Mouse (Mus musculus): ENCODE measurements around the gene Hbs1l. TPM values are rescaled to one million over a fixed set of nuclear protein-coding genes. Genes with fewer than 3 reads are reported as not detected.

Hbs1l gene
- polyA plus RNA-seq, 1 experiment from 2014 or later, result 88.3 TPM

GRCm38 (mm10) chr10:21267452-21267851, 28.3 kb upstream of the Hbs1l start:
- Histone ChIP-seq H3K4me1 (replicated peaks; ENCODE audit: control insufficient read depth, insufficient read depth, low read length) (no peaks in the 10 kb centered on the region), H3K36me3 (ENCODE audit: control insufficient read depth, insufficient read depth, low read length) (no peaks in the 10 kb centered on the region), H3K27ac (ENCODE audit: low read depth) (no peak overlapping the region), H3K27me3 (replicated peaks; ENCODE audit: control insufficient read depth, insufficient read depth, low read length) (no peaks in the 10 kb centered on the region), H3K9me3 (ENCODE audit: control insufficient read depth, low read length) (no peaks in the 10 kb centered on the region), H3K9ac (ENCODE audit: low read length) (no peak overlapping the region), H3K4me2 (ENCODE audit: low read length) (no peak overlapping the region), H3K4me3 (ENCODE audit: low read depth, low read length) (no peak overlapping the region)
- ATAC-seq (replicated peaks; ENCODE audit: low FRiP score, low TSS enrichment, low read depth) (no peak), DNase-seq (ENCODE audit: low spot score) (no peak)
- 83% methylated on average over 2 of the region's 2 CpGs for WGBS

- Histone ChIP-seq H3K9ac (ENCODE audit: low read length) (no peak overlapping the region), H3K9me3 (ENCODE audit: control insufficient read depth, low read length) (no peaks in the 10 kb centered on the region), H3K27ac (ENCODE audit: low read depth) (no peak overlapping the region), H3K4me1 (replicated peaks; ENCODE audit: control insufficient read depth, insufficient read depth, low read length) (no peaks in the 10 kb centered on the region), H3K4me2 (ENCODE audit: low read length) (no peak overlapping the region), H3K4me3 (ENCODE audit: low read depth, low read length) (no peak overlapping the region), H3K27me3 (replicated peaks; ENCODE audit: control insufficient read depth, insufficient read depth, low read length) (no peaks in the 10 kb centered on the region), H3K36me3 (ENCODE audit: control insufficient read depth, insufficient read depth, low read length) (no peaks in the 10 kb centered on the region)
- 71% methylated on average over 6 of the region's 6 CpGs for WGBS
- DNase-seq (ENCODE audit: low spot score), result no peak
- no peak for ATAC-seq (replicated peaks; ENCODE audit: low FRiP score, low TSS enrichment, low read depth)
These were observed 26.9 kb upstream of the Hbs1l start for GRCm38 (mm10) chr10:21268786-21269410.

GRCm38 (mm10) chr10:21269920-21270319, 25.9 kb upstream of the Hbs1l start:
- no peak overlapping the region for H3K9ac ChIP-seq (ENCODE audit: low read length)
- ATAC-seq (replicated peaks; ENCODE audit: low FRiP score, low TSS enrichment, low read depth), result no peak
- H3K4me1 ChIP-seq (replicated peaks; ENCODE audit: control insufficient read depth, insufficient read depth, low read length), result no peaks in the 10 kb centered on the region
- DNase-seq (ENCODE audit: low spot score), result no peak
- H3K4me2 ChIP-seq (ENCODE audit: low read length), result no peak overlapping the region
- WGBS, result 91% methylated on average over 2 of the region's 2 CpGs
- H3K36me3 ChIP-seq (ENCODE audit: control insufficient read depth, insufficient read depth, low read length), result no peaks in the 10 kb centered on the region
- H3K27ac ChIP-seq (ENCODE audit: low read depth), result no peak overlapping the region
- H3K4me3 ChIP-seq (ENCODE audit: low read depth, low read length), result no peak overlapping the region
- H3K27me3 ChIP-seq (replicated peaks; ENCODE audit: control insufficient read depth, insufficient read depth, low read length), result no peaks in the 10 kb centered on the region
- H3K9me3 ChIP-seq (ENCODE audit: control insufficient read depth, low read length), result no peaks in the 10 kb centered on the region

GRCm38 (mm10) chr10:21270905-21271304, 24.9 kb upstream of the Hbs1l start:
- Histone ChIP-seq H3K4me2 (ENCODE audit: low read length) (no peak overlapping the region), H3K27me3 (replicated peaks; ENCODE audit: control insufficient read depth, insufficient read depth, low read length) (no peaks in the 10 kb centered on the region), H3K4me1 (replicated peaks; ENCODE audit: control insufficient read depth, insufficient read depth, low read length) (no peaks in the 10 kb centered on the region), H3K9ac (ENCODE audit: low read length) (no peak overlapping the region), H3K4me3 (ENCODE audit: low read depth, low read length) (no peak overlapping the region), H3K27ac (ENCODE audit: low read depth) (no peak overlapping the region), H3K9me3 (ENCODE audit: control insufficient read depth, low read length) (no peaks in the 10 kb centered on the region), H3K36me3 (ENCODE audit: control insufficient read depth, insufficient read depth, low read length) (no peaks in the 10 kb centered on the region)
- DNase-seq (ENCODE audit: low spot score), result no peak
- WGBS, result 85% methylated on average over 5 of the region's 5 CpGs
- ATAC-seq (replicated peaks; ENCODE audit: low FRiP score, low TSS enrichment, low read depth), result no peak

GRCm38 (mm10) chr10:21271310-21271709, 24.5 kb upstream of the Hbs1l start:
- ATAC-seq (replicated peaks; ENCODE audit: low FRiP score, low TSS enrichment, low read depth), result no peak
- 93% methylated on average over 2 of the region's 2 CpGs for WGBS
- Histone ChIP-seq H3K27ac (ENCODE audit: low read depth) (no peak overlapping the region), H3K36me3 (ENCODE audit: control insufficient read depth, insufficient read depth, low read length) (no peaks in the 10 kb centered on the region), H3K9ac (ENCODE audit: low read length) (no peak overlapping the region), H3K4me2 (ENCODE audit: low read length) (no peak overlapping the region), H3K4me3 (ENCODE audit: low read depth, low read length) (no peak overlapping the region), H3K9me3 (ENCODE audit: control insufficient read depth, low read length) (no peaks in the 10 kb centered on the region), H3K27me3 (replicated peaks; ENCODE audit: control insufficient read depth, insufficient read depth, low read length) (no peaks in the 10 kb centered on the region), H3K4me1 (replicated peaks; ENCODE audit: control insufficient read depth, insufficient read depth, low read length) (no peaks in the 10 kb centered on the region)
- no peak for DNase-seq (ENCODE audit: low spot score)

- Histone ChIP-seq H3K9ac (ENCODE audit: low read length) (no peak overlapping the region), H3K27ac (ENCODE audit: low read depth) (no peak overlapping the region), H3K4me1 (replicated peaks; ENCODE audit: control insufficient read depth, insufficient read depth, low read length) (no peaks in the 10 kb centered on the region), H3K4me3 (ENCODE audit: low read depth, low read length) (no peak overlapping the region), H3K4me2 (ENCODE audit: low read length) (no peak overlapping the region), H3K9me3 (ENCODE audit: control insufficient read depth, low read length) (no peaks in the 10 kb centered on the region), H3K27me3 (replicated peaks; ENCODE audit: control insufficient read depth, insufficient read depth, low read length) (no peaks in the 10 kb centered on the region), H3K36me3 (ENCODE audit: control insufficient read depth, insufficient read depth, low read length) (no peaks in the 10 kb centered on the region)
- no peak for ATAC-seq (replicated peaks; ENCODE audit: low FRiP score, low TSS enrichment, low read depth)
- DNase-seq (ENCODE audit: low spot score), result no peak
- 72% methylated on average over 6 of the region's 6 CpGs for WGBS
These were observed 24.0 kb upstream of the Hbs1l start for GRCm38 (mm10) chr10:21271785-21272184.

- Histone ChIP-seq H3K27ac (ENCODE audit: low read depth) (no peak overlapping the region), H3K9me3 (ENCODE audit: control insufficient read depth, low read length) (no peaks in the 10 kb centered on the region), H3K4me2 (ENCODE audit: low read length) (no peak overlapping the region), H3K9ac (ENCODE audit: low read length) (no peak overlapping the region), H3K36me3 (ENCODE audit: control insufficient read depth, insufficient read depth, low read length) (no peaks in the 10 kb centered on the region), H3K4me1 (replicated peaks; ENCODE audit: control insufficient read depth, insufficient read depth, low read length) (no peaks in the 10 kb centered on the region), H3K27me3 (replicated peaks; ENCODE audit: control insufficient read depth, insufficient read depth, low read length) (no peaks in the 10 kb centered on the region), H3K4me3 (ENCODE audit: low read depth, low read length) (no peak overlapping the region)
- WGBS, result 50% methylated on average over 10 of the region's 10 CpGs
- no peak for ATAC-seq (replicated peaks; ENCODE audit: low FRiP score, low TSS enrichment, low read depth)
- DNase-seq (ENCODE audit: low spot score), result no peak
These were observed 8.3 kb upstream of the Hbs1l start for GRCm38 (mm10) chr10:21287243-21288127.

GRCm38 (mm10) chr10:21291228-21291627, 4.6 kb upstream of the Hbs1l start:
- WGBS, result 58% methylated on average over 4 of the region's 4 CpGs
- no peaks in the 10 kb centered on the region for H3K4me1 ChIP-seq (replicated peaks; ENCODE audit: control insufficient read depth, insufficient read depth, low read length)
- H3K9ac ChIP-seq (ENCODE audit: low read length), result no peak overlapping the region

More at GRCm38 (mm10) chr10:21291228-21291627, 4.6 kb upstream of the Hbs1l start:
- no peak overlapping the region for H3K4me2 ChIP-seq (ENCODE audit: low read length)
- no peaks in the 10 kb centered on the region for H3K36me3 ChIP-seq (ENCODE audit: control insufficient read depth, insufficient read depth, low read length)
- H3K27me3 ChIP-seq (replicated peaks; ENCODE audit: control insufficient read depth, insufficient read depth, low read length), result no peaks in the 10 kb centered on the region
- no peaks in the 10 kb centered on the region for H3K9me3 ChIP-seq (ENCODE audit: control insufficient read depth, low read length)
- ATAC-seq (replicated peaks; ENCODE audit: low FRiP score, low TSS enrichment, low read depth) (no peak), DNase-seq (ENCODE audit: low spot score) (no peak)
- H3K4me3 ChIP-seq (ENCODE audit: low read depth, low read length), result no peak overlapping the region
- H3K27ac ChIP-seq (ENCODE audit: low read depth), result no peak overlapping the region
